Mouse (Mus musculus): ENCODE results near the gene Tmem62. TPM values are rescaled to one million over a fixed set of nuclear protein-coding genes. Genes with fewer than 3 reads are reported as not detected.

Gene Tmem62
- total RNA-seq, 2 experiments from 2014 or later, result 3.0 to 4.2 TPM

Small RNAs within 50 kb of the gene (microRNA-seq; reads per million reads assigned to microRNA genes)
- not detected for gene Gm44325

Other genes starting within 250 kb of the Tmem62 start
- 1 to 10 TPM; 4.0 to 5.2 TPM for gene Cdan1, start 126.9 kb upstream of the Tmem62 start, total RNA-seq (2021)
- gene Ttbk2, start 126.4 kb upstream of the Tmem62 start, total RNA-seq (2021), result 10 to 100 TPM in 1 of 2 experiments, 1 to 10 TPM in 1; 9.3 to 10.1 TPM
- 10 to 100 TPM; 25.7 to 26.3 TPM for gene Ubr1, start 6.3 kb upstream of the Tmem62 start, total RNA-seq (2021)
- gene Ccndbp1, start 31.4 kb downstream of the Tmem62 start, total RNA-seq (2021), result 10 to 100 TPM; 32.8 to 37.9 TPM
- not detected for gene Epb42, start 60.1 kb downstream of the Tmem62 start, total RNA-seq (2021)
- gene Tgm5, start 108.8 kb downstream of the Tmem62 start, total RNA-seq (2021), result under 1 TPM; 0.14 to 0.33 TPM
- gene Tgm7, start 132.8 kb downstream of the Tmem62 start, total RNA-seq (2021), result not detected
- 10 to 100 TPM; 14.0 to 16.4 TPM for gene Adal, start 163.4 kb downstream of the Tmem62 start, total RNA-seq (2021)
- 1 to 10 TPM; 3.1 to 3.3 TPM for gene Lcmt2, start 163.6 kb downstream of the Tmem62 start, total RNA-seq (2021)
- 10 to 100 TPM in 1 of 2 experiments, 1 to 10 TPM in 1; 9.0 to 15.3 TPM for gene Tubgcp4, start 193.6 kb downstream of the Tmem62 start, total RNA-seq (2021)
- gene Zscan29, start 194.1 kb downstream of the Tmem62 start, total RNA-seq (2021), result 1 to 10 TPM; 4.1 to 4.6 TPM

Data from gastrocnemius, adult 18-20 months (tissue).